Mouse (Mus musculus) ovary, postnatal 14 days (tissue): Measurements from ENCODE around the gene Zfp799.

Experiments
- DNase-seq: peaks from one replicate; pipeline ENCODE4 v3.0.0; 2022; ENCODE audit warnings: low spot score

Gene Zfp799

DNA sequence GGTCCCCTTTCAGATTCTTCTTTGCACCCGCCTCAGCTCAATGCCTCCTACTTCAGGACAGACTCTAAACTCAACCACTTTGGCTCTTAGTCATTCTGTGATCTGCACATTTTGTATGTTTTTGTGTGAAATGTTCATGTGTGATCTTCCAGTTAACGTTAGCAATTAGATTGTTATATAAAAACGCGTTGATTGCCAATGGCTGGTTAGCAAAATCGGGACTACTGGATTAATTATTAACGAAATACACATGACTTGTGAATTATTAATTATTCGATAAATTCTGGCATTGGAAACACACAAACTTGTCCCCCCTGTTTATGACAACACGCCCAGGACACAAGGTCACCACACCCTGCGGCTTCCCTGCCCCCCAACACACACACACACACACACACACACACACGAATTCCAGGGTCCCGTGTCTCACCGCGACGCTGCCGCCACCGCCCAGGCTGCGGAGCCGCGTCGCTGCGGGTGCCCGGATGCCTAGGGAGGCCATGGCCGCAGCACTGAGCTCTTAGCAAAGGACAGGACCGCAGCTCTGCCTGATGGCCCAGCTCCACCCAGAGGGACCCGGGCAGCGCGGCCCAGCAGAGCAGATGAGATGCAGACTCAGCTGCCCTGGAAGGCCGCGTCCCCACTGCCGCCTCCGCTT is 42.5 kb downstream of the Zfp799 start:
- DNase-seq, result no peak

DNA sequence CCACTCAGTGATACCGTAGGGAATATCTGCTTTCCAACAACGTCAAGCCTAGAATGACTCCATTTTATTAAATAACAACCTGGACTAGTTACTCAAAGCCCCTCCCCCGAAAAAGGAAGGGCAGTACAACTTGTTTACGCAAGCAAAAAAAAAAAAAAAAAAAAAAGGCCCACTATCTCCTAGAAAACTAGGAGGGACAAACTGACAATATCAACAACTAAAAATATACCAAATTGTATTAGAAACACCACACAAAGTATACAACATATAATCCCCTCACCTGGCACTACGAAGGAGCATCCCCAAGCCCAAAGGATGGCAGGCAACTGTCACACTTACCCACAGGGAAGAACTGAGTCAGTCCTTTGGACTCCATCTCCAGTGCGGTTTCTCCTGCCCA is 43.1 kb downstream of the Zfp799 start:
- no peak for DNase-seq

- DNase-seq, result no peak
These were observed 44.4 kb downstream of the Zfp799 start for GRCm38 (mm10) chr17:32785656-32786055.

GRCm38 (mm10) chr17:32777564-32777963 is 52.5 kb downstream of the Zfp799 start:
- DNase-seq, result no peak

- DNase-seq, result no peak
These were observed 58.8 kb downstream of the Zfp799 start for GRCm38 (mm10) chr17:32771213-32771612.

DNA sequence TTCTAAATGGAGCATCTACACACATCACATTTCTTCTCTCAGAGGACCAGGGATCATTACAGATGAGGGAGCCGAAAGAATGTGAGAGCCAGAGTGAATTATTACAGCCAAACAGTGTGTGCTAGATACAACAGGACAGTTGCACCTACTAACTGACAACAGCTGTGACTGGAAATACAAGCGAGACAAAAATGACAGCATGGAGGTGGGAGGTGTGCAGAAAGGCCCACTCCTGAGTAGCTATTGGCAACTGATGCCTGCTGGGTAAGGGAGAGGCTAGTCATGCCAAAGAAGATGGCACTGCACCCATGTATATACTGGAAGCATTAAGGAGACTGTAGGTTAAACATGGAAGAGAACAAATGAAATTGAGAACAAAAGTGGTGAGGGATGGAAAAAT is 63.6 kb downstream of the Zfp799 start:
- no peak for DNase-seq
